Mouse (Mus musculus): ENCODE results near the gene Itgb5. TPM values are rescaled to one million over a fixed set of nuclear protein-coding genes. Genes with fewer than 3 reads are reported as not detected.

Gene Itgb5
- polyA plus RNA-seq, 1 experiment from 2014 or later, result 31.0 TPM

DNA sequence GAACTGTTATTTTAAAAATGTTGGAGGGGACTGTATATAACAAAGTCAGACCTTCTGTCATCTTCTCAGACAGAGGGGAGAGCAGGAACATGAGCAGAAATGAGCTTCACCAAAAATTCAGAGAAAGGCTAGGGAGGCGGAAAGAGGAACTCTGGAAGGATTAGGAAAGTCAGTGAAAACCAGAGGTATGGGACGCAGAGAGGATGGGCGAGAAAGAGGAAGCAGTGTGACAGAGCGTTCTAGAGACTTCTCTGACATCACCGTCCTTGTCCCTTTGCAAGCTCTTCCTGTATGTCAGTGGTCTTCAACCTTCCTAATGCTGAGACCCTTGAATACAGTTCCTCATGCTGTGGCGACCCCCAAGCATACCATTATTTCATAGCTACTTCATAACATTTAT lies 155.9 kb downstream of the Itgb5 start:
- Histone ChIP-seq H3K9me3 (no peaks in the 10 kb centered on the region), H3K27me3 (no peaks in the 10 kb centered on the region), H3K4me2 (replicated peaks) (no peak overlapping the region), H3K4me3 (no peak overlapping the region), H3K36me3 (peaks cover 16% of the 10 kb centered on the region), H3K9ac (replicated peaks) (no peak overlapping the region), H3K4me1 (no peaks in the 10 kb centered on the region), H3K27ac (replicated peaks) (no peak overlapping the region)
- WGBS, result 87% methylated on average over 6 of the region's 6 CpGs
- ATAC-seq (ENCODE audit: low FRiP score, low read depth), result no peak

- no peaks in the 10 kb centered on the region for H3K27me3 ChIP-seq
- H3K9me3 ChIP-seq, result no peaks in the 10 kb centered on the region
- no peak overlapping the region for H3K4me2 ChIP-seq (replicated peaks)
- H3K9ac ChIP-seq (replicated peaks), result no peak overlapping the region
- 87% methylated on average over 7 of the region's 7 CpGs for WGBS
- ATAC-seq (ENCODE audit: low FRiP score, low read depth), result no peak
- peaks cover 13% of the 10 kb centered on the region for H3K36me3 ChIP-seq
- H3K4me3 ChIP-seq, result no peak overlapping the region
- no peak overlapping the region for H3K27ac ChIP-seq (replicated peaks)
- 0 out of 2 replicates have a peak, but pooled peaks cover 5% of the 10 kb centered on the region for H3K4me1 ChIP-seq
Observed at GRCm38 (mm10) chr16:33986993-33987392, 157.5 kb downstream of the Itgb5 start.

DNA sequence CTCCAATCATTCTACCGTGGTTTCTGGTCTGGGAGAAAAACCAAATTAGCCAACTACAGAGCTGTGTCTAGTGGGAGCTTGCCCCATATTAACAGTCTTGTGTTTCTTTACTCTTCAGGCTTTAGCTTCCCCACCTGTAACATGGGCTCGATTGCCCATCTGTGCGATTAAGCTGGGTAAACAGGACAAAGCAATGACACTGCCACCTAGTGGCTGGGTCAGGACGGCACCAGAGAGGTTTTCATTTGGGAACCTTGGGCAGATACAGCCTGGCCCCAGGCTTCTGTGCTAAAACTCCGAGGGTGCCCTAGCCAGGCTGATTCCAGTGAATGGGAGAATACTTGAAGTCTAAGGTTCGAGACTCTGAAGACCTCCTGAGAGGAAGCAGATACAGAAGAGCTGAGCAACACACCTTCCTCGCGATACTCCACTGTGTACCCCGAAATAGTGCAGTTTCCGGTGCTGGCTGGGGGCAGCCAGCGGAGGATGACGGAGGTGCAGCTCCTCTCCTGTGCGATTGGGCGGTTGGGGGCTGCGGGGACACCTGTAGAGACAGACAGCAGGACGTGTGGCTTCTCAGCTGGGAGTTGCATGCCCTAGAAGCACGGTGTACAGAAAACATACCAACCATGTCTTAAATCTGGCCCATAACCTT lies 159.0 kb downstream of the Itgb5 start:
- no peak overlapping the region for H3K27ac ChIP-seq (replicated peaks)
- no peaks in the 10 kb centered on the region for H3K9me3 ChIP-seq
- no peaks in the 10 kb centered on the region for H3K27me3 ChIP-seq
- H3K4me2 ChIP-seq (replicated peaks), result no peak overlapping the region
- H3K4me3 ChIP-seq, result no peak overlapping the region
- no peak for ATAC-seq (ENCODE audit: low FRiP score, low read depth)
- H3K36me3 ChIP-seq, result peaks cover 13% of the 10 kb centered on the region
- WGBS, result 68% methylated on average over 17 of the region's 17 CpGs
- no peak overlapping the region for H3K9ac ChIP-seq (replicated peaks)
- H3K4me1 ChIP-seq, result 0 out of 2 replicates have a peak, but pooled peaks cover 6% of the 10 kb centered on the region

GRCm38 (mm10) chr16:33989106-33989505 lies 159.6 kb downstream of the Itgb5 start:
- Histone ChIP-seq H3K27ac (replicated peaks) (no peak overlapping the region), H3K9me3 (no peaks in the 10 kb centered on the region), H3K4me3 (no peak overlapping the region), H3K27me3 (no peaks in the 10 kb centered on the region), H3K4me2 (replicated peaks) (no peak overlapping the region), H3K36me3 (peaks cover 13% of the 10 kb centered on the region), H3K4me1 (0 out of 2 replicates have a peak, but pooled peaks cover 6% of the 10 kb centered on the region), H3K9ac (replicated peaks) (no peak overlapping the region)
- WGBS, result 94% methylated on average over 1 of the region's 1 CpGs
- ATAC-seq (ENCODE audit: low FRiP score, low read depth), result no peak

- H3K4me1 ChIP-seq, result 0 out of 2 replicates have a peak, but pooled peaks cover 6% of the 10 kb centered on the region
- 82% methylated on average over 4 of the region's 4 CpGs for WGBS
- H3K9me3 ChIP-seq, result no peaks in the 10 kb centered on the region
- no peak overlapping the region for H3K4me2 ChIP-seq (replicated peaks)
- no peak overlapping the region for H3K27ac ChIP-seq (replicated peaks)
- H3K36me3 ChIP-seq, result peaks cover 13% of the 10 kb centered on the region; the same call in 1 of the 2 replicates
- H3K9ac ChIP-seq (replicated peaks), result no peak overlapping the region
- H3K27me3 ChIP-seq, result no peaks in the 10 kb centered on the region
- no peak for ATAC-seq (ENCODE audit: low FRiP score, low read depth)
- H3K4me3 ChIP-seq, result no peak overlapping the region
Observed at GRCm38 (mm10) chr16:33990712-33991111, 161.2 kb downstream of the Itgb5 start.

- 0 out of 2 replicates have a peak, but pooled peaks cover 6% of the 10 kb centered on the region for H3K4me1 ChIP-seq
- no peak overlapping the region for H3K27ac ChIP-seq (replicated peaks)
- no peak overlapping the region for H3K9ac ChIP-seq (replicated peaks)
- H3K36me3 ChIP-seq, result no peaks in the 10 kb centered on the region
- H3K4me3 ChIP-seq, result no peak overlapping the region
- H3K27me3 ChIP-seq, result no peaks in the 10 kb centered on the region
- WGBS, result 82% methylated on average over 6 of the region's 6 CpGs
- H3K4me2 ChIP-seq (replicated peaks), result no peak overlapping the region
- H3K9me3 ChIP-seq, result no peaks in the 10 kb centered on the region
- no peak for ATAC-seq (ENCODE audit: low FRiP score, low read depth)
Observed at GRCm38 (mm10) chr16:33994321-33994720, 164.9 kb downstream of the Itgb5 start.

GRCm38 (mm10) chr16:33995496-33995895 lies 166.0 kb downstream of the Itgb5 start:
- no peak for ATAC-seq (ENCODE audit: low FRiP score, low read depth)
- no peaks in the 10 kb centered on the region for H3K36me3 ChIP-seq
- no peak overlapping the region for H3K4me2 ChIP-seq (replicated peaks)
- H3K27me3 ChIP-seq, result no peaks in the 10 kb centered on the region
- 87% methylated on average over 3 of the region's 3 CpGs for WGBS
- no peak overlapping the region for H3K9ac ChIP-seq (replicated peaks)
- no peaks in the 10 kb centered on the region for H3K9me3 ChIP-seq
- H3K4me3 ChIP-seq, result no peak overlapping the region
- H3K27ac ChIP-seq (replicated peaks), result no peak overlapping the region
- H3K4me1 ChIP-seq, result peaks cover 10% of the 10 kb centered on the region; the same call in 1 of the 2 replicates

DNA sequence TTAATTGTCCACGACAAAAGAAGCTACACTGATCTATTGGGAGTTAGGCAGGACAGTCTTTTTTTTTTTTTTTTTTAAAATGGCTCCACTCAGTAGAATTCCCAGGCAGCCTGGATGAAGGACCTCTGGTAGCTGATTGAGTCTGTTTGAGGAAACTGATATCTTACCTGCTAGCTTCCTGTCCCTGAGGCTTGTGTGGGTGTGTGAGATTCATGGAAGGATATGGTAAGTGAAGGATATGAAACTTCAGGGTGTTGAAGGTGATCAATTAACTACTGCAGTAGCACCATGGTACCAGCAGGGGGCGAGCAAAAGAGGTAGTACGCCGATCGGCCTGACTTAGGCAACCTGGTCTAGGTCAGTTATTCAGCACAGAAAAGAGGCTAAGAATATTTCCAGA lies 166.6 kb downstream of the Itgb5 start:
- 9% methylated on average over 5 of the region's 5 CpGs for WGBS
- H3K4me2 ChIP-seq (replicated peaks), result no peak overlapping the region
- no peak for ATAC-seq (ENCODE audit: low FRiP score, low read depth)
- H3K9ac ChIP-seq (replicated peaks), result no peak overlapping the region
- H3K4me1 ChIP-seq, result peaks cover 10% of the 10 kb centered on the region; the same call in 1 of the 2 replicates
- no peaks in the 10 kb centered on the region for H3K36me3 ChIP-seq
- H3K4me3 ChIP-seq, result no peak overlapping the region
- H3K27ac ChIP-seq (replicated peaks), result no peak overlapping the region
- no peaks in the 10 kb centered on the region for H3K27me3 ChIP-seq
- no peaks in the 10 kb centered on the region for H3K9me3 ChIP-seq

DNA sequence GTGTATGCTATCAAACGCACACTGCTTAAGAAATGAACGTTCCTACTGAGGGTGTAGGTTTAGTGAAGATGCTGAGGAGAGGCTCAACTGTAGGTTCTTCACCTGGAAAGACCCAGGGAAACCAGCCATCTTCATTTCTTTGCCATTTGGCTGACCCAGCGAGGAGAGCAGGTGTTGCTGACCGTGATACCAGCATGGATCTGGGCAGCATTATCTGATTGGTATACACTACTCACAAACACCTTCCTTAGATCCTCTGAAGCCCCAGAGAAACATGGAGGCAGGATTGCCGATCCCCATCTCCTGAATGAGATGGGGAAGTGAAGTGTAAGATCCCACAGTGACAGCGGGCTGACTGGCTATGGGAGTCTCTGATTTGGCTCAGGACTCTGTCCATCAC lies 168.5 kb downstream of the Itgb5 start:
- Histone ChIP-seq H3K9me3 (no peaks in the 10 kb centered on the region), H3K4me3 (no peak overlapping the region), H3K27ac (replicated peaks) (no peak overlapping the region), H3K4me2 (replicated peaks) (no peak overlapping the region), H3K27me3 (no peaks in the 10 kb centered on the region), H3K9ac (replicated peaks) (no peak overlapping the region), H3K4me1 (peaks cover 4% of the 10 kb centered on the region; the same call in 1 of the 2 replicates), H3K36me3 (no peaks in the 10 kb centered on the region)
- ATAC-seq (ENCODE audit: low FRiP score, low read depth), result no peak
- WGBS, result 86% methylated on average over 6 of the region's 6 CpGs

Other genes with a start within 250 kb of the Itgb5 start
- gene Heg1, start 145.3 kb upstream of the Itgb5 start, polyA plus RNA-seq (2016; fragmentation: Nextera tagmentation; extraction: Ambion mirVana), result 34.1 and 39.9 TPM in 2 replicates
- gene Muc13, start 35.6 kb upstream of the Itgb5 start, polyA plus RNA-seq (2016; fragmentation: Nextera tagmentation; extraction: Ambion mirVana), result 0.08 and 0.10 TPM in 2 replicates
- gene Umps, start 137.4 kb downstream of the Itgb5 start, polyA plus RNA-seq (2016; fragmentation: Nextera tagmentation; extraction: Ambion mirVana), result 46.8 and 47.0 TPM in 2 replicates